Mouse (Mus musculus): ENCODE measurements around the gene Ergic2.

- TF ChIP-seq POLR2A (IDR thresholded peaks at IDR 0.05; ENCODE audit: borderline replicate concordance, extremely low read depth, low read depth, low read length), result no peak
- TF ChIP-seq CTCF (IDR thresholded peaks at IDR 0.05; ENCODE audit: insufficient read depth, low read length), result no peak
These were observed 26.5 kb downstream of the Ergic2 start for GRCm38 (mm10) chr6:148185694-148186093.
